Mouse (Mus musculus): ENCODE data around the gene Kif13a. TPM values are rescaled to one million over a fixed set of nuclear protein-coding genes. Genes with fewer than 3 reads are reported as not detected.

The Kif13a gene
- polyA plus RNA-seq, 1 experiment = 5.3 TPM

DNA sequence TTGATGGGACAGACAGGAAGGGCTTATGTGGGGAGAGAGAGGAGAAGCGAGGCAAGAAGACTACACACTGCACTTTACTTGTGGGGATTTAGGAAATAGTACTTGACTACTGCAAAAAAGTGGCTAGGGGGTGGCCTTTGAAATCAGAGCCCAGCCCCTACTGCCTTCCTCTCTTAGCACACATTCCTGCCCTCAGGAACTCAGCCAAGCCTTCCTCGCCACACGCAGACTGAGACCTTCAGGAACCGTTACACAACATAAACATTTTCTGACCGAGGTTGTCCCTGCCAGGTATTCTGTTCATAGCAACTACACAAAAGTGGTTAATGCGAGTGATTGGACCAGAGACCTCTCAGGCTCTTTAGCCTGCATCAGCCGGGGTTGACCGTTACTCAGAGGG lies 8.1 kb downstream of the Kif13a start:
- no peak overlapping the region for H3K27ac ChIP-seq (ENCODE audit: control insufficient read depth, insufficient read depth, low read depth, low read length)

DNA sequence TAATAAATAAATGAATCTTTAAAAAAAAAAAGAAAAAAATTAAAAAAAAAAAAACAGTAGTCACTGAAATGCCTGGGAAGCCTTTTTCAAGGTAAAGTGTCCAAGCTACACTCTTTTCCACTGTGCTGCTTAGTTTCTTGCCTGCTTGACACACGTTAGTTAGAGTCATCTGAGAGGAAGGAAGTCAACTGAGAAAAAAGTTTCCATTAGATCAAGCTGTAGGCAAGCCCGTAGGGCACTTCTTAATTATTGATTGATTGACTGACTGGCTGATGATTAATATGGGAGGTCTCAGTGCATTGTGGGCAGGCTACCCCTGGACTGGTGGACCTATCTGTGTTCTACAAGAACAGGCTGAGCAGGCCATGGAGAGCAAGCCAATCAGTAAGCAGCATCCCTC lies 9.9 kb downstream of the Kif13a start:
- H3K4me1 ChIP-seq (ENCODE audit: control insufficient read depth, insufficient read depth, low read length) = no peaks in the 10 kb centered on the region
- no peak overlapping the region for H3K27ac ChIP-seq (ENCODE audit: control insufficient read depth, insufficient read depth, low read depth, low read length)
- no peaks in the 10 kb centered on the region for H3K27me3 ChIP-seq (ENCODE audit: control insufficient read depth, insufficient read depth, low read length)
- TF ChIP-seq POLR2A (IDR thresholded peaks at IDR 0.05; ENCODE audit: control insufficient read depth, low read depth, low read length) (no peak), CTCF (IDR thresholded peaks at IDR 0.05; ENCODE audit: control insufficient read depth, insufficient read depth, insufficient replicate concordance, low read depth, low read length) (no peak)
- no peaks in the 10 kb centered on the region for H3K36me3 ChIP-seq (ENCODE audit: control insufficient read depth, insufficient read depth, low read length)
- H3K4me3 ChIP-seq (ENCODE audit: control insufficient read depth, low read depth, low read length) = no peak overlapping the region

More for the DNA sequence above, 8.1 kb downstream of the Kif13a start:
- TF ChIP-seq POLR2A (IDR thresholded peaks at IDR 0.05; ENCODE audit: control insufficient read depth, low read depth, low read length) (no peak), CTCF (IDR thresholded peaks at IDR 0.05; ENCODE audit: control insufficient read depth, insufficient read depth, insufficient replicate concordance, low read depth, low read length) (no peak)
- Histone ChIP-seq H3K4me1 (ENCODE audit: control insufficient read depth, insufficient read depth, low read length) (peaks cover 2% of the 10 kb centered on the region), H3K4me3 (ENCODE audit: control insufficient read depth, low read depth, low read length) (no peak overlapping the region), H3K36me3 (ENCODE audit: control insufficient read depth, insufficient read depth, low read length) (no peaks in the 10 kb centered on the region), H3K27me3 (ENCODE audit: control insufficient read depth, insufficient read depth, low read length) (no peaks in the 10 kb centered on the region)

- Histone ChIP-seq H3K4me3 (ENCODE audit: control insufficient read depth, low read depth, low read length) (no peak overlapping the region), H3K27ac (ENCODE audit: control insufficient read depth, insufficient read depth, low read depth, low read length) (no peak overlapping the region), H3K36me3 (ENCODE audit: control insufficient read depth, insufficient read depth, low read length) (no peaks in the 10 kb centered on the region), H3K4me1 (ENCODE audit: control insufficient read depth, insufficient read depth, low read length) (no peaks in the 10 kb centered on the region), H3K27me3 (ENCODE audit: control insufficient read depth, insufficient read depth, low read length) (no peaks in the 10 kb centered on the region)
- no peak for TF ChIP-seq POLR2A (IDR thresholded peaks at IDR 0.05; ENCODE audit: control insufficient read depth, low read depth, low read length)
Measured at GRCm38 (mm10) chr13:46918509-46918908, 11.2 kb downstream of the Kif13a start.

GRCm38 (mm10) chr13:46911960-46912359 lies 17.7 kb downstream of the Kif13a start:
- no peaks in the 10 kb centered on the region for H3K4me1 ChIP-seq (ENCODE audit: control insufficient read depth, insufficient read depth, low read length)
- H3K4me3 ChIP-seq (ENCODE audit: control insufficient read depth, low read depth, low read length) = no peak overlapping the region
- no peaks in the 10 kb centered on the region for H3K36me3 ChIP-seq (ENCODE audit: control insufficient read depth, insufficient read depth, low read length)
- H3K27ac ChIP-seq (ENCODE audit: control insufficient read depth, insufficient read depth, low read depth, low read length) = no peak overlapping the region
- TF ChIP-seq CTCF (IDR thresholded peaks at IDR 0.05; ENCODE audit: control insufficient read depth, insufficient read depth, insufficient replicate concordance, low read depth, low read length) (no peak), POLR2A (IDR thresholded peaks at IDR 0.05; ENCODE audit: control insufficient read depth, low read depth, low read length) (no peak)
- H3K27me3 ChIP-seq (ENCODE audit: control insufficient read depth, insufficient read depth, low read length) = no peaks in the 10 kb centered on the region

GRCm38 (mm10) chr13:46911018-46911419 lies 18.6 kb downstream of the Kif13a start:
- H3K4me3 ChIP-seq (ENCODE audit: control insufficient read depth, low read depth, low read length) = no peak overlapping the region
- no peaks in the 10 kb centered on the region for H3K36me3 ChIP-seq (ENCODE audit: control insufficient read depth, insufficient read depth, low read length)
- no peaks in the 10 kb centered on the region for H3K4me1 ChIP-seq (ENCODE audit: control insufficient read depth, insufficient read depth, low read length)
- no peaks in the 10 kb centered on the region for H3K27me3 ChIP-seq (ENCODE audit: control insufficient read depth, insufficient read depth, low read length)
- TF ChIP-seq POLR2A (IDR thresholded peaks at IDR 0.05; ENCODE audit: control insufficient read depth, low read depth, low read length) (no peak), CTCF (IDR thresholded peaks at IDR 0.05; ENCODE audit: control insufficient read depth, insufficient read depth, insufficient replicate concordance, low read depth, low read length) (no peak)
- no peak overlapping the region for H3K27ac ChIP-seq (ENCODE audit: control insufficient read depth, insufficient read depth, low read depth, low read length)

DNA sequence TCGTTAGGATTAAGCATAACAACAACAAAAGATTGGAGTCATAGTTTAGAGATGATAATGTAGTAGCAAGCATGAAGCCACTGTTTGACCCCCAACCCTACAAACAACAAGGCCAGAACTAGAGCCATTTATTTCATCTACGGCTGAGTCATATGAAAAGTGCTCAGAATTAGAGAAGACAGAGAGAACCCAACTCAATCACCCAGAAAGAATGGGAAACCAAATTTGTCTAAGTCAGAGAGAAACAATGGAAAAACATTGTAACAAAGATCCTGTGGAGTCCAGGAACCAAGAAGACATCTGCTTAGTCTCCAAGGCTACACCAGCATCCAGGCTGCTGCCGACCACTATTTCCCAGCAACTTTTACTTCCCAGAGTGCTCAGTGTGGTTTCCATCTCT lies 19.7 kb downstream of the Kif13a start:
- TF ChIP-seq CTCF (IDR thresholded peaks at IDR 0.05; ENCODE audit: control insufficient read depth, insufficient read depth, insufficient replicate concordance, low read depth, low read length) (no peak), POLR2A (IDR thresholded peaks at IDR 0.05; ENCODE audit: control insufficient read depth, low read depth, low read length) (no peak)
- no peak overlapping the region for H3K4me3 ChIP-seq (ENCODE audit: control insufficient read depth, low read depth, low read length)
- no peaks in the 10 kb centered on the region for H3K27me3 ChIP-seq (ENCODE audit: control insufficient read depth, insufficient read depth, low read length)
- no peaks in the 10 kb centered on the region for H3K36me3 ChIP-seq (ENCODE audit: control insufficient read depth, insufficient read depth, low read length)
- H3K4me1 ChIP-seq (ENCODE audit: control insufficient read depth, insufficient read depth, low read length) = no peaks in the 10 kb centered on the region
- H3K27ac ChIP-seq (ENCODE audit: control insufficient read depth, insufficient read depth, low read depth, low read length) = no peak overlapping the region

GRCm38 (mm10) chr13:46909005-46909565 lies 20.6 kb downstream of the Kif13a start:
- TF ChIP-seq POLR2A (IDR thresholded peaks at IDR 0.05; ENCODE audit: control insufficient read depth, low read depth, low read length) = no peak
- no peak for TF ChIP-seq CTCF (IDR thresholded peaks at IDR 0.05; ENCODE audit: control insufficient read depth, insufficient read depth, insufficient replicate concordance, low read depth, low read length)

DNA sequence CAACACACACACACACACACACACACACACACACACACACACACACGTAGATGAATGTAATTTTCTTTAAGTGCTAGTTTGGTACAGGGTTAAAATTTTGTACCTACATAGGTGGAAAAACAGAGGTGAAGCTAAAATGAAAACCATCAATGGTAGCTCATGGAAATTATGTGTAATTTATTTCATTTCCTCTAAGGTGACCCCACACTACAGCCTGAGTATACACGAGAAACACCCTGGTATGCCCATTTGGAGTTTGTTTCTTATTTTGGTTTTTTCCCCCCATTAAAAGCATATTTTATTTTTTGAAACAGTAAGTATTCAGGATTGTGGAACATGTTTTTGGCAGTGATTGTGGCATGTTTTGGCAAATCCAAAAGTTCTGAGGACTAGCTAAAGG lies 21.3 kb downstream of the Kif13a start:
- H3K27ac ChIP-seq (ENCODE audit: control insufficient read depth, insufficient read depth, low read depth, low read length) = no peak overlapping the region
- no peak overlapping the region for H3K4me3 ChIP-seq (ENCODE audit: control insufficient read depth, low read depth, low read length)
- H3K36me3 ChIP-seq (ENCODE audit: control insufficient read depth, insufficient read depth, low read length) = no peaks in the 10 kb centered on the region
- no peaks in the 10 kb centered on the region for H3K4me1 ChIP-seq (ENCODE audit: control insufficient read depth, insufficient read depth, low read length)
- no peak for TF ChIP-seq POLR2A (IDR thresholded peaks at IDR 0.05; ENCODE audit: control insufficient read depth, low read depth, low read length)
- TF ChIP-seq CTCF (IDR thresholded peaks at IDR 0.05; ENCODE audit: control insufficient read depth, insufficient read depth, insufficient replicate concordance, low read depth, low read length) = no peak
- H3K27me3 ChIP-seq (ENCODE audit: control insufficient read depth, insufficient read depth, low read length) = no peaks in the 10 kb centered on the region

More at GRCm38 (mm10) chr13:46909005-46909565, 20.6 kb downstream of the Kif13a start:
- Histone ChIP-seq H3K36me3 (ENCODE audit: control insufficient read depth, insufficient read depth, low read length) (no peaks in the 10 kb centered on the region), H3K27ac (ENCODE audit: control insufficient read depth, insufficient read depth, low read depth, low read length) (no peak overlapping the region), H3K27me3 (ENCODE audit: control insufficient read depth, insufficient read depth, low read length) (no peaks in the 10 kb centered on the region), H3K4me3 (ENCODE audit: control insufficient read depth, low read depth, low read length) (no peak overlapping the region), H3K4me1 (ENCODE audit: control insufficient read depth, insufficient read depth, low read length) (no peaks in the 10 kb centered on the region)

Data from testis, adult 2 months (tissue).